Mouse (Mus musculus) adrenal gland, adult 18-20 months (tissue): Measurements from ENCODE around the gene Gata2. TPM values are rescaled to one million over a fixed set of nuclear protein-coding genes. Genes with fewer than 3 reads are reported as not detected.

Source experiments
- DNase-seq, 2 experiments: peaks; one replicate each; pipeline ENCODE4 v3.0.0; 2021 to 2022; ENCODE audit warnings: low spot score in 2 of 2
- total RNA-seq, 2 experiments: library from RNA; stranded (reverse); gene quantifications; 1 replicate in 1 of 2; 2 replicates in 1 of 2; pipeline ENCODE4 v1.2.3; 2021

Gata2 gene
- total RNA-seq, 2 experiments from 2014 or later, result 23.5 to 28.8 TPM

GRCm38 (mm10) chr6:88194053-88194977 lies 624 bp downstream of the Gata2 start:
- no peak for DNase-seq

- DNase-seq, result no peak
These were observed 1.3 kb downstream of the Gata2 start for GRCm38 (mm10) chr6:88194978-88195325.

- DNase-seq, result no peak
These were observed 2.5 kb downstream of the Gata2 start for GRCm38 (mm10) chr6:88196054-88196732.

GRCm38 (mm10) chr6:88196733-88197312 lies 3.1 kb downstream of the Gata2 start:
- DNase-seq, result no peak

- peak; percentile 39 to 51 for DNase-seq
These were observed 3.8 kb downstream of the Gata2 start for GRCm38 (mm10) chr6:88197313-88198069.

GRCm38 (mm10) chr6:88198070-88198940 lies 4.6 kb downstream of the Gata2 start:
- peak; percentile 87 to 88 for DNase-seq

GRCm38 (mm10) chr6:88199001-88199717 lies 5.5 kb downstream of the Gata2 start:
- DNase-seq, result peak in 1 of 2 experiments; percentile 21

GRCm38 (mm10) chr6:88199718-88200692 lies 6.3 kb downstream of the Gata2 start:
- DNase-seq, result peak in 1 of 2 experiments; percentile 22

- peak in 1 of 2 experiments; percentile 19 for DNase-seq
These were observed 7.3 kb downstream of the Gata2 start for GRCm38 (mm10) chr6:88200693-88201609.

GRCm38 (mm10) chr6:88201926-88202700 lies 8.4 kb downstream of the Gata2 start:
- DNase-seq, result no peak

- DNase-seq, result peak in 1 of 2 experiments; percentile 27
These were observed 9.4 kb downstream of the Gata2 start for GRCm38 (mm10) chr6:88202921-88203690.

GRCm38 (mm10) chr6:88203791-88204405 lies 10.2 kb downstream of the Gata2 start:
- no peak for DNase-seq

GRCm38 (mm10) chr6:88204531-88205385 lies 11.1 kb downstream of the Gata2 start:
- no peak for DNase-seq

- no peak for DNase-seq
These were observed 11.7 kb downstream of the Gata2 start for GRCm38 (mm10) chr6:88205386-88205700.
